Mouse (Mus musculus): ENCODE data around the gene St3gal6. TPM values are rescaled to one million over a fixed set of nuclear protein-coding genes. Genes with fewer than 3 reads are reported as not detected.
A peak's percentile ranks its signal among the peaks of the same experiment; 100 is the strongest.

The St3gal6 gene
- 38.8 and 60.1 TPM in 2 replicates for polyA plus RNA-seq (2012; rRNA removed)

DNA sequence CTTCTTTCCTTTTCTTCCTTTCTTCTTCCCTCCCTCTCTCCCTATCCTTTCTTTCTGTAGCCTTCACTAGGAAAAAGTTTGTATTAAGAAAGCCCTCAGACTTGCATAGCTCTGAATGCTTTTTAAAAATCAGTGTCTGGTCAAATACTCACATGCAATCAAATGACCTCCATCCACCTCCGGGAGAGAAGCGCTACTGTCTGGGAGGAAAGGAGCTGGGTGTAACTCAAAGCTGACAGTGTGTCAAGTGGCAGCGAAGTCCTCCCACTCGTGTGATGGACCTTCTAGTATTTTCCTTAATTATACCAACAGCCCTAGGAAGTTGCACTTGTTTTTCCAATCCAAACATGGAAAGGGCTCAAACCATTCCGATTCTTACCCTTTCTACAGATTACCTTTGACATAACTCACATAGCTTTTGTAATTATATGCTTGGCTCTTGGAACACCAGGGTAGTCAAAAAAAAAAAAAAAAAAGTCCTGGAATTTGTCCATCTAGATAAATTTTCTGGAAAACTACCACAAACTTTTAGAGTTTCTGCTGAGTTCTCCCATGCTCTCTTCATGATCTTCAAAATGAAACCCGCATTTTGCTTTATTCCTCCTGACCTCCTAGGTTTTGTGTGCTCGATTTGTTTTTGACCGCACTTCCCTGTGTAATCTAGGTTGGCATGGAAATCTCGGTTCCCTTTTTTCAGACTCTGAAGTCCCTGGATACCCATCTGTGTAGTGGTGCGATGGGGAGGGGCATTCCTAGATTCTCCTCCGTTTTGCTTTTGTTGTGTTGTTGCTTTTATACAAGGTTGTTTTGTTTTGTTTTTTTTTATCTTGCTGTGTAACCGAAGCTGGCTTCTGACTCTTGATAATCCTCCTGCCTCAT is at the start of gene St3gal6:
Gene St3gal6, minus strand, starts transcription at position 272 of the 879 bp plus-strand sequence.
- H3K4me1 ChIP-seq (ENCODE audit: control insufficient read depth, insufficient read depth, low read length): no peaks in the 10 kb centered on the region
- TF ChIP-seq POLR2A (IDR thresholded peaks at IDR 0.05; ENCODE audit: borderline replicate concordance, extremely low read depth, low read depth, low read length): no peak
- TF ChIP-seq CTCF (IDR thresholded peaks at IDR 0.05; ENCODE audit: insufficient read depth, low read length): no peak
- DNase-seq: no peak
- H3K4me3 ChIP-seq (replicated peaks; ENCODE audit: extremely low read depth, low read depth, low read length): peak within 1 kb of the TSS; percentile 74
- 57% methylated on average over 12 of the region's 12 CpGs for WGBS

DNA sequence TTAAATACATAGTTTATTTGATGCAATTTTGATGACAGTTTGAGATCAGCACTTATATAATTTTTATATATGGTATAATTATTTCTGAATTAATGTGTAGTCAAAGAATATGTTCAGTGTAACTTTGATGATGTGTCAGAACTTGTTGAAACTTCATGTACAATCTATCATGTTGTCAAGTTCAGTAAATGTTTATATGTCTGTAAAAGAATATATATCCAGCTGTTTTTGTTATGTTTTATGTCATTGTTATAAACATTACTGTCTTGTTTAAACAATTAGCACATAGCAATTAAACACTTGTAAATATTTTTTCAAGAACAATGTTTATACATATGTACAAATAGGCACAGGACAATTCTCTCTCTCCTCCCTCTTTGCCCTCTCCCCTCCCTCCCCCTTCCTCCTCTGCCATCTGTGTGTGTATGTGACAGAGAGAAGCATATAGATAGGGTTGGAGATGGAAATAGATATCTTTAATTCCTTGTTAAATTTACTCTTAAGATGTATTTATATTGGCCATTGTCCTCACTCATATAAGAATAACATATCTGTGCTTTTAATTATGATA is 46.7 kb upstream of the St3gal6 start:
- TF ChIP-seq POLR2A (IDR thresholded peaks at IDR 0.05; ENCODE audit: borderline replicate concordance, extremely low read depth, low read depth, low read length) (no peak), CTCF (IDR thresholded peaks at IDR 0.05; ENCODE audit: insufficient read depth, low read length) (no peak)
- H3K4me3 ChIP-seq (replicated peaks; ENCODE audit: extremely low read depth, low read depth, low read length): no peak overlapping the region
- DNase-seq: no peak
- H3K4me1 ChIP-seq (ENCODE audit: control insufficient read depth, insufficient read depth, low read length): no peaks in the 10 kb centered on the region

DNA sequence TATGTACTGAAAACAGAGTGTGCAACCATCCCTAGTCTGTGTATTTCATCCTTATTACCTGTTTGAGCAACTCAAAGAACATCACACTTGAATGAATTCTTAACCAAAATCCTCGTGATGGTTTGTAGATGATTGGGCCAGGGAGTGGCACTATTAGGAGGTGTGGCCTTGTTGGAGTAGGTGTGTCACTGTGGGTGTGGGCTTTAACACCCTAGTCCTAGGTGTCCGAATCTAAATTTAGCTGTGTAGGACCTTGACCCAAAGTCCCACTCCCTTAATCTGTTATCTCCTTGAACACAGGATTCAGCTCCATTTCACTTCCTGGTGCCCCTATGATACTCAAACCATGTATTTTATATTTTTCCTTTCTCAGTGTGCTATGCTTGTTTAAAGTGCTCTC is 37.2 kb upstream of the St3gal6 start:
- TF ChIP-seq POLR2A (IDR thresholded peaks at IDR 0.05; ENCODE audit: borderline replicate concordance, extremely low read depth, low read depth, low read length) (no peak), CTCF (IDR thresholded peaks at IDR 0.05; ENCODE audit: insufficient read depth, low read length) (no peak)
- Histone ChIP-seq H3K4me3 (replicated peaks; ENCODE audit: extremely low read depth, low read depth, low read length) (no peak overlapping the region), H3K4me1 (ENCODE audit: control insufficient read depth, insufficient read depth, low read length) (no peaks in the 10 kb centered on the region; the same call in 1 of the 2 replicates)
- DNase-seq: no peak
- WGBS: 79% methylated on average over 2 of the region's 2 CpGs

DNA sequence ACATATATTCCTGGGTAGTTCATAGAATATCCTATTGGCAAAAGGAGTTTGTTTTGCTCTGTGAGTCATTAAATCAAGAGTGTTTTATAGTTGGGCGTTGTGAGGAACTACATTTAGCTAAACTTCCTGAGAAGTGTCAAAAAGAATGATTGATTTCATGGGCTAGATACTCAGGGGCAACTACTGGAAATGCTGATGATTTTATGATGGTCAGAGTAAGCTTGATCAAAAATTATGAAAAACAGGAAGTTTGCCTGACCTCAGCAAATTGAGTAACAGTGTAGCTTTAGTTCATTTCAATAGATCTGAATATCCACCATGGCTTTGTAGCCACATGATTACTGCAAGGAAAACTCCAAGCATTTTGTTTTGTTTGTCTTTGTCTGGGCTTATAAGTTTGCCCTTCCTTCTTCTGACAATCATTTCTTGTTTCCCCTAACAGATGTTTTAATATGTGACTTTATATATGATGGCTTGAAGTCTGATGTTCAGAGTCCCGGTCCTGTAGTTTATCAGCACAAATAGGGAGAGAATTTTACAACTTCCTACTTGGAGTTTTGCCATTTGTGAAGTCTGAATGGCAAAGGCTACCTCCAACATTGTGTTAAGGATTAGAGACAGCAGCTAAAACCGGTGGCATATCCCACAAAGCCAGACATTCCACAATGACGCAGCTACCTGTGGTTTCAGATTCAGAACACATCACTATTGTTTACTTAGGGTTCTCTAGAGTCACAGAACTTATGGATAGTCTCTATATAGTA is 32.2 kb upstream of the St3gal6 start:
- TF ChIP-seq CTCF (IDR thresholded peaks at IDR 0.05; ENCODE audit: insufficient read depth, low read length) (no peak), POLR2A (IDR thresholded peaks at IDR 0.05; ENCODE audit: borderline replicate concordance, extremely low read depth, low read depth, low read length) (no peak)
- DNase-seq: no peak
- 30% methylated on average over 4 of the region's 4 CpGs for whole genome bisulfite sequencing
- Histone ChIP-seq H3K4me1 (ENCODE audit: control insufficient read depth, insufficient read depth, low read length) (no peaks in the 10 kb centered on the region; the same call in 1 of the 2 replicates), H3K4me3 (replicated peaks; ENCODE audit: extremely low read depth, low read depth, low read length) (no peak overlapping the region)

DNA sequence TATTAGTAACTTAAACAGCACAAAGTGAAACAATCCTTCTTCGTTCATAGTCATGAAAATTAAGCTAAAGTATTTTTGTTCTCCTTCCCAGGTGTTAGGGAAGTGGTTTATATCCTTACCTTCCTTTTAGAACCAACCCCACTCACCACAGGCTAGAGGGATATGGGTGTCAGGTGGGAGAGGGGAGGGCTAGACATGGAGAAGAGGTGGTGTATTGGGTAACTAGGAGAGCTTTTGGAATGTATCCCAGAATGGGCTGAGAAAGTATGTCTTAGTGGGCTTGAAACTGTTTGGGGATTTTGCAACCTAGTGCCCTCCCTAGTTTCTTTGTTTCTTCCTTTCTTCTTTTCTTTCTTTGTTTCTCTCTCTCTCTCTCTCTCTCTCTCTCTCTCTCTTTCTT is 30.6 kb upstream of the St3gal6 start:
- WGBS: 52% methylated on average over 1 of the region's 1 CpGs
- Histone ChIP-seq H3K4me3 (replicated peaks; ENCODE audit: extremely low read depth, low read depth, low read length) (no peak overlapping the region), H3K4me1 (ENCODE audit: control insufficient read depth, insufficient read depth, low read length) (no peaks in the 10 kb centered on the region; the same call in 1 of the 2 replicates)
- TF ChIP-seq CTCF (IDR thresholded peaks at IDR 0.05; ENCODE audit: insufficient read depth, low read length) (no peak), POLR2A (IDR thresholded peaks at IDR 0.05; ENCODE audit: borderline replicate concordance, extremely low read depth, low read depth, low read length) (no peak)
- no peak for DNase-seq

DNA sequence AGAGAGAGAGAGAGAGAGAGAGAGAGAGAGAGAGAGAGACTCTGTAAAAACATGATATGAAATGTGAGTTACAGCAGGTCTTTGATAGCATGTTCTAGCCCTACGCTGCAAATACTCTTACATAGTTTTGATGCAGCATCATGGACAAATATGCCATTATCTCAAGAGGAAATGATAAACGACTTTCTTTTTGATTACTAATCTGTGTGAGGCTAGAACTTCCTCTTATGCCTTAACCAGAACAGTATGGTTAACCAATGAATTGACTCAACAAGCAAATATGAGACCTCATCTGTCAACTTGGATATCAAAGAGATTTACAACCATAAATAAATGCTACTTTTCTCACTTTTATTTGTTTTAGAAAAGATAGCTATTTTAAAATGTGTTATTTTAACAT is 24.0 kb upstream of the St3gal6 start:
- no peaks in the 10 kb centered on the region; the same call in 1 of the 2 replicates for H3K4me1 ChIP-seq (ENCODE audit: control insufficient read depth, insufficient read depth, low read length)
- no peak for DNase-seq
- WGBS: 45% methylated on average over 2 of the region's 2 CpGs
- TF ChIP-seq POLR2A (IDR thresholded peaks at IDR 0.05; ENCODE audit: borderline replicate concordance, extremely low read depth, low read depth, low read length) (no peak), CTCF (IDR thresholded peaks at IDR 0.05; ENCODE audit: insufficient read depth, low read length) (no peak)
- H3K4me3 ChIP-seq (replicated peaks; ENCODE audit: extremely low read depth, low read depth, low read length): no peak overlapping the region

DNA sequence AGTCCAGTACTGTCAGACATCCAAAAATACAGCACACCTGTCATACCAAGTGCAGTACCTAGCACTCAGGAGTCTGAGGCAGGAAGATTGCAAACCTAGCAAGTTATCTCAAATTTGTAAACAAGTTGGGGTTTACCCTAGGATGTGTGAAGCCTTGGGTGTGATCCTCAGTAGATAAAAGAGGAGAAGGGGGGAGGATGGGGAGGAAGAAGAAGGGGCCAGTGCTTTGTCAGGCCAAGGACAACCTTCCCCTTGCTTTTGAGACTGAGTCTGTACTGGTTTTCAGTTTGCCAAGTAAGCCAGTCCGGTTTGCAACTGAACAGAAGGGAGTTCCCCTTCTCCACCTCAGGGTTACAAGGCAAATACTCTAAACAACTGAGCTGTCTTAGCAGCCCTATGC is 22.1 kb upstream of the St3gal6 start:
- 18% methylated on average over 1 of the region's 1 CpGs for WGBS
- TF ChIP-seq POLR2A (IDR thresholded peaks at IDR 0.05; ENCODE audit: borderline replicate concordance, extremely low read depth, low read depth, low read length) (no peak), CTCF (IDR thresholded peaks at IDR 0.05; ENCODE audit: insufficient read depth, low read length) (no peak)
- H3K4me3 ChIP-seq (replicated peaks; ENCODE audit: extremely low read depth, low read depth, low read length): no peak overlapping the region
- DNase-seq: no peak
- no peaks in the 10 kb centered on the region; the same call in 1 of the 2 replicates for H3K4me1 ChIP-seq (ENCODE audit: control insufficient read depth, insufficient read depth, low read length)

DNA sequence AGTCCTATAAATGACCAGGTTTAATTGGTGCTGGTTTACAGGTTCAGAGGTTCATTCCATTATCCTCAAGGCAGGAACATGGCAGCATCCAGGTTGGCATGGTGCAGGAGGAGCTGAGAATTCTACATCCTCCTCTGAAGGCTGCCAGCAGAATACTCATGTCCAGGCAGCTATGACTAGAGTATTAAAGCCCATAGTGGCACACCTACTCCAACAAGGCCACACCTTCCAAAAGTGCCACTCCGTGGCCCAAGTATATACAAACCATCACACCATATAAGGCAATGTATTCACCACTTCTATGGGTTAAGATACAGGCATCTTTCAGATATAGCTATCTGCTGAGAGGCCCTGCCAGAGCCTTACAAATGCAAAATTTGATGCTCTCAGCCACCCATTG is 15.4 kb upstream of the St3gal6 start:
- H3K4me1 ChIP-seq (ENCODE audit: control insufficient read depth, insufficient read depth, low read length): no peaks in the 10 kb centered on the region; the same call in 1 of the 2 replicates
- 44% methylated on average over 1 of the region's 1 CpGs for WGBS
- no peak for TF ChIP-seq POLR2A (IDR thresholded peaks at IDR 0.05; ENCODE audit: borderline replicate concordance, extremely low read depth, low read depth, low read length)
- no peak for TF ChIP-seq CTCF (IDR thresholded peaks at IDR 0.05; ENCODE audit: insufficient read depth, low read length)
- no peak overlapping the region for H3K4me3 ChIP-seq (replicated peaks; ENCODE audit: extremely low read depth, low read depth, low read length)
- DNase-seq: no peak

DNA sequence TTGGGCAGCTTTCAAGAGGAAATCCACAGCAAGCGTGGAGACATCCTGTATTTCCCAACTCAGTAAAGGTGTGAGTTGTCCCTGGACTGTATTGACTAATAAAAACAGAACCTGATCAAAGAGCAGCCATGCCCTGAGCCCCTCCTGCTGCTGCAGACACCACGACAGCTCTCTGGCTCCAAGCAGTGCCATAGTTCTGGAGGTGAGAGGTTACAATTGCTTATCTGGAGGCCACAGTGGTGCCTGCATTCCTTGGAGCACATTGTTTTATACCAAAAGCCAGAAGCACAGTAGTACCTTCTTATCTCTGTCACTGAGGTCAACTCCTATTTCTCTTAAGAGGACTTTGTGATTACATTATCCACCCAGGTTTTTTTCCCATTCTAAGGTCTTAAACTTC is 15.0 kb upstream of the St3gal6 start:
- TF ChIP-seq POLR2A (IDR thresholded peaks at IDR 0.05; ENCODE audit: borderline replicate concordance, extremely low read depth, low read depth, low read length): no peak
- TF ChIP-seq CTCF (IDR thresholded peaks at IDR 0.05; ENCODE audit: insufficient read depth, low read length): no peak
- no peak for DNase-seq
- 54% methylated on average over 2 of the region's 2 CpGs for WGBS
- no peaks in the 10 kb centered on the region; the same call in 1 of the 2 replicates for H3K4me1 ChIP-seq (ENCODE audit: control insufficient read depth, insufficient read depth, low read length)
- H3K4me3 ChIP-seq (replicated peaks; ENCODE audit: extremely low read depth, low read depth, low read length): no peak overlapping the region

Data from lung, adult 2 months (tissue).